Mouse (Mus musculus) liver, postnatal 0 days (tissue): ENCODE data around the gene Gm45021.

Experiments
- CTCF ChIP-seq: sonication (generic); IDR thresholded peaks from 2 replicates; pipeline ENCODE4 v1.5.1; 2016; ENCODE audit warnings: antibody characterized with exemption, low read depth
- EP300 ChIP-seq: IDR thresholded peaks from 2 replicates; pipeline ENCODE4 v1.6.1; 2016; ENCODE audit warnings: antibody characterized with exemption, low read depth, mild to moderate bottlenecking

- TF ChIP-seq CTCF (peak; percentile 76), EP300 (no peak)
Measured at GRCm38 (mm10) chr6:48646995-48647394, 57.6 kb downstream of the Gm45021 start, which contains the start of gene Gimap8.
